Mouse (Mus musculus) fat pad, adult 2 months (tissue): Measurements from ENCODE around the gene Col1a2.

Source experiments
- DNase-seq: peaks from one replicate; pipeline ENCODE4 v3.0.0-alpha.2; 2011; ENCODE audit warnings: low read depth, low spot score; ENCODE audit errors: extremely low read depth

Gene Col1a2

DNA sequence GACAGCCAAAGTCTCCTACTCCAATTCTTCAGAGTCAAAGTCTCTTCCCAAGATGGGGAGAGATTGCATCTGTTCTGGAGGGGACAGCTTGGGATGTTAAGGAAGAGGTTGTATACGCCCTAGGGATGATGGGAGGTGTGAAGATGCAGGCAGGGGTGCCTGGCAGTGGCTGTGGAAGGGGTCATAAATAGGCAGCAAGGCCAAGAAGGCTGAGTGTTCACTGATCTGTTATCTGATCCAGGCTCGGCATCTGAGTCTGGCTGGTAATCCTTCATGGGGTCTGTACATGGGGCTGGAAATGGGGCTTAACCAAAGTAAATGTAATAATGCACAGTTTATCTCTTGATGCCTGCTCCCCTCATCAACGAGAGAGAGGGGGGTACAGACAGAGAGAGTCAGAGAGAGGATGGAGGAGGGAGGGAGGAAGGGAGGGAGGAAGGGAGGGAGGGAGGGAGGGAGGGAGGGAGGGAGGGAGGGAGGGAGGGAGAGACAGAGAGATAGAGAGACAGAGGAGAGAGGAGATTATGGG is at the start of gene Col1a2:
Col1a2 (plus strand) TSS at position 212 of the 529 bp plus-strand sequence.
- DNase-seq = no peak

DNA sequence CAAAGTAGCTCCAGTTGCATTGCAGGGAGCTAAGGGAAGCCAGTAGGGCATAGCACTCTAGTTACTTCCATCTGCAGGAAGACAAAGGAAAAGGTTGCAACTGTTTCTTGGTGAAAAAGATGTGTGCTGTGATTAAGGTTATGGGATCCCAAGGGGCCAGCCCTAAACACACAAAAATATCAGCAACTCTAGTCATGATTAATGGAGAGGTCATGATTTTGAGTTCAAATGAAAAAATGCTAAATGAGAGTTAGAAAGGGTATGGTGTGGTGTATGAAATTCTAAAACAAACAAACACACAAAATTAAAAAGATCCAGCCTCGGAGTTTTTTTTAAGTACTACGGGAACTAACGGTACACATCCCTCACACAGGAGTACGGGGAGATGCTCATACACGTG is 49.1 kb upstream of the Col1a2 start:
- no peak for DNase-seq

DNA sequence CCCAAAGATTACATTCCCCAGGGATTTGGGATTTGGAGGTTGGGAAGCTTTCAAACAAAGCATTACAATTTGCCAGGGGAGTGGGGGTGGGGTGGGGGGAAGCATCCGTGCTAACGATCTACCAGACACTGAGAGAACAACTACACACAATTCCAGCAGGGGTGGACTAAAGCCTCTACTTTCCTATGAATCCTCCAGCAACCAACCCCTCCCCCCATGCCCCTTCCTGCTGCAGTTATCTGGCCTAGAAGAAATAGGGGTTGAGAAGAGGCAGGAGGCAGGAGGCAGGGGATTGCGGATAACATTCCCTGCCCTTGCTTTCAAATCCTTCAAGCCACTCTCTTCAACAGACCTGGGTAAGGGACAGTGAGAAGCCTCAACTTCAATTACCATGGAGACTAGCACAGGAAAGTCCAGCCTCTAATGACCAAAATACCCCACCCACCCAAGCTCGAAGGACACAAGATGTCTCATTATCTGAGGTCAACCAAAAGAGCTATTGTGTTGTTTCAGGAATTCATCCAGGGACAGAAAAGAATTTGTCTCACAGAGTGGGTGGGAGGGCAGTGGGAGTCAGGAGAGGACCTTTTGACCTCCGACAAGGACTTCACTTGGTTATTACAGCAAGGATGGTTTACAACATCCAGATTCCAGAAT is 48.5 kb upstream of the Col1a2 start:
- no peak for DNase-seq

DNA sequence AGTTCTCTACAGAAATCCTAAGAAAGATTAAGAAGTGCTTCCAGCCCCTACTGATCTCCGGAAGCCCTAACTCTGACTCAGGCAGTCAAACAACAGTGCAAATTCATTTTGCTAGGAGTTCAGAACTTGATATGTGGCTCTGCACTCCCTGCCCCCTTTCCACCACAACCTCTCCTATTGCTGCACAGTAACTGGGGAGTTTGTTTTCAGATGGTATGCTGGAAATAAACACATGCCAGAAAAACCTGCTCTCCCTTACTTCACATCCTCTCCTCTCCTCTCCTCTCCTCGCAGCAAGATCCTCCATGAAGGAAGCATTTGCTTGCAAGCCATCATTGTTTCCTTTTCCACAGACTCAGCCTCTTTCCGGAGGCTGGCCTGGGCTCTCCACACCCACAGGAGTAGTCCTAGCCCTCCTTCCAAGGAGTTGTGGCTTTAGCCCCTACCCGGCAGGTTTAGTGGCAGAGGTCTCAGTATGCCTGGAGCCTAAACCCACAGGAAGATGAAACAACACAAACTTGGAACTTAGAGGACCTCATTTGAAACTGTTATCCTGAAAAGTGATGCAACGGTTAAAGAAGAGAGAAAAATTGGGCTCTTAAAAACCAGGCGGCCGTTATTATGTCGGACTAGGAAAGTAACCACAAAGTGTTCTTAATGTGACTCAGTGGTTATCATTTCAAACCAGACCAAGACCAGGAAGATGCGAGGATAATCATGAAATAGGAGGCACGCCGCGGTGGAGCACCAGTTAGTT is 47.7 kb upstream of the Col1a2 start:
- DNase-seq = no peak

DNA sequence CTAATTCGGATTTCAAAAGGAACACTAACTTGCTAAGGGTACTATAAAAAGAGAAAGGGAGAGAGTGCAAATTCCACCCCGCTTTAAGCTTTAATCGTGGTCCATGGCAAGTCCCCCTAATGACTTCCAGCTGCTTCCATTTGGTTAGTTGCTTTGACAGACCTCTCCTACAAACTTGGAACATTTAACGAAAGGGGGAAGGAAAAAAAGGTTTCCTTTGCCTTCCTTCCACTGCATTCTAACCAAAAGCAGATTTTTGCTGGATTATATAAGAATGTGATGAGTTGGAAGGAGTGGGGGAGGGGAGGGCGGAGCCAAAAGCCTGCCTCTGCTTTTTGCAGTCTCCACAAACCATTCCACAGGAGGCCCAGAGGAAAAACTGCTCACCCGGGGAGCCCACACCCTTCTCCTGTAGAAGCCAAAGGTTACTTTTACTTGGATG is 47.0 kb upstream of the Col1a2 start:
- no peak for DNase-seq

DNA sequence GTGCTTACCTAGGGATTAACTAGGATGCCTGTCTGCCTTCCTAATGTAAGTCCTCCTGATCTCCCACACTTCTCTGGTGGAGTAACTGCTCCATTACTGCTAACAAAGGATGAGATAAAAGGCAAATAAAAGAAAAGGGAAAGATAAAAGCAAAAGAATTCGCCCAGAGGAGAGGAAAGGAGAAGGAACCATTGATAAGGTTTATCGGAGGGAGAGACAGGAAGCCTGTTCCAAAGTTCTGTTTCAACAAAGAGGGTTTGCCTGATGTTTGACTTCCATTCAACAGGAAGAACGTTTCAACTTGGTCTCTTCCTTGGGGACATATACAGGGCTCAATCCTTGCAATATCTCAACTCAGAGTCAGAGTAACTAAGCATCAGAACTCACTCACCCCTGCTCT is 39.3 kb upstream of the Col1a2 start:
- DNase-seq = no peak

DNA sequence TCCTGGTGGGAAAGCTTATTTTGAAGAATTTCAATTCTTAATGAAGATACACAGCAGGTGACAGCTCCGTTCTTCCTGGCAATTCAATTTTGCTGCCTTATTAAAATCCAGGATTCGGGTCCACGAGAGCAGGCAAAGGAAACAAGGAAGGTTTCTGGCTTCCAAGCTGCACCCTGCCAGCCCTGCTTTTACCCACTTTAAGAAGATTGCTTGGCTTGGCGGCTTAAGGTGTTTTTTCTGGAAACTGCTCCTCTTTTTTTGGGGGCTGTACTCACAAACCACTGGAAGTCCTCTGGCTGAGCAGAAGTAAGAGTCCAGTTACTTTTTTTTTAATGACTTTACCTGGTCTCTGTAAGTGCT is 21.1 kb upstream of the Col1a2 start:
- no peak for DNase-seq

DNA sequence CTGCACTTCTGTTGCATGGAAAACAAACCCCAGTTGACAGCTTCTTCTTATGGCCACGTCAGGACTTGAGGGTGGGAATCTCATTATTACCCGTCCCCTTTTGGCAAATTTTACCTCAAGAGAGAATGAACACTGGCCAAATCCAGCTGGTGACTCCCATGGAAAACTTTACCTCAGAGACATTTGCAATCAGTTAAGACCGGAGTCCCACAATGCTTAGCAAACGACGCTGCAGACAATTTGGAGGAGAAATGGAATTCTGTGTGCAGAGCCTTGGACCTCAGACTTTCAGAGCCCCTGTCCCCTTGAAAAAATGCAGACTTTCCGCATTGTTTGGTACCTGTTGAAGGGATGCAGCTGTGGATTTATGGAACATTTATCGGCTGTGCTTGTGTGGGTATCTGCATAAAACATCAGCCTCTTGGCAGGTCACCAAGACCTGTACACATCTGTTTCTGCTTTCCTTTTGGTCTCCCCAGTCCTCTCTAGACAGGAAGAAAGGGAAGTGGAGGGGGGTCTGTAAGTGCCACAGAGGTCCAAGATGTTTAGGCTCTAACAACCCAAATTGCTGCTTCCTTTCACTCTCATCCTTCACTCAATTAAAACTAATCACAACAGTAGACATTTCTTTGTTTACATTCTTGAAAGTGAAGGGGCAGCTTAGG is 20.5 kb upstream of the Col1a2 start:
- no peak for DNase-seq

DNA sequence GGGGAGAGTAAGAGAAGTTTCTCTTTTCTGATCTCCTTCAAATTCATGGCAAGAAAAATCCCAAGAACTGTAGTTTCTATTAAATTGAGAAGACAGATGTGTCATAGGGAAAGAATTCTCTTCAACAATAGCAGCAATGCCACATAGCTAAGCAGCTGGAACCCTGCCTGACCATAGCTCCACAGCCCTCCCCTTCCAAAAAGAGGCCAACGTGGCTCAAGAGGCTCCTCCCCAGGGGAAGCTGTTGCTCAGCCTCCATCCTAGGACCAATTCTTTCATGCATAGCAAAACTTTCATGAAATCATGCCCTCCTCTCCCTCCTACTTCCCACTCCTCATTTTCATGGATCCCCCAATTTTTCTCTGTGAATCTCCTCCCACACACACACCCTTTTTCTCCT is 16.3 kb upstream of the Col1a2 start:
- DNase-seq = no peak

DNA sequence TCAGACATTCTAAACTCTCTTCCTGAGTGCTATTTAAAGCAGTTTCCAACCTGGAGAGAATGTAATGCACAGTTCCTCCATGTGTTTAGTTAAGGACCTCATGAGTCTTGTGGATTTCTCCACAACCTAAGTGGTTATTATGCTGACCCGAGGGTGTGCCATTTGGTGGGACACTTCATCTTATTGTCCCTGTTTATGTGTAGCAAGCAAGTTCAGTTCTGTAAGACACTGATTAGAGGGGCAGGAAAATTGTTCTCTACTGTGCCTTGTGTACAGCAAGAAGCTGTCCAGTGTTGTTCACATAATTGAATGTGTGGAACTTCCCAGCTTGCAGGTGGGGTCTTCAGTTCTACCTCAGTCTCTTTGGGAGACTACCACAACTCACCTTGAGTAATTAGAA is 15.6 kb upstream of the Col1a2 start:
- DNase-seq = no peak

DNA sequence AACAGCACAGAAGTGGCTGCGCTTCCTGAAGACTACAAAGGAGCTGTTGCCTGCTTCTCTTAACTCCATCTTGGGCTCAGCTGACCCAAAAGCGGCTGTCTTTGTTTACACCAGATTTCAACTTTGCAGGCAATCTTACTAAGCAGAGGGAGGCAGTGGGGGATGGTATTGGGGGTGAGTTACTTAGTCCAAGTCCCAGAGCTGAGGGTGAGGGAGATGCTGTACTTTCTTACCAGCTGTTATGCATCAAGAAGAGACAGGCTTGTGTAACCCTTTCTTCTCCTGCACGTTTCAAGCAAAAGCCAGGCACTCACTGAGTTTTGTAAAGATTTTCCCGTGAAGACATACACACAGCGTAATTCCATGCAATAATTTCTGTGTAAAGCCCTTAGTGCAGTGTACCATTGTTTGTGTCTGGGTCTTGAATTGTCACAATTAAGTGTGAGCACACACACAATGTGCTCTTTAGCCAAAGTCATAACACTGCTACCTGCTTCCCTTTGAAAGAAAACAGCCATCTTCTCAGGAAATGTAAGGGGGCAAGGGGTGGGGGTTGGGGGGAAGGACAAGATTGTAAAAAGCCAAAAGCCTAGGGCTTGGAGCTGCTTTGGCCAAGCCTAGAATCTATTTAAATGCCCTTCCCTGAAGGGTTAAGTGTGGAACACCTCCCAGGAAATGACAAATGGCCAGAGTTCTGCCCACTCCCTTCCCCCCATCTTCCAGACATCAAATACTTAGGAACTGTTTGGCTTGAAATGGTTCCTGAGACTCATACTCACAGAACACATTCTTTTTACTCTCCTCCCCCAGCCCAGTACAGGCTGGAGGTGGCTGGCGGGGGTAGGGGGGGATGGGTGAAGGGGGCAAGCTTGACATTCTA is 15.0 kb upstream of the Col1a2 start:
- DNase-seq = no peak

DNA sequence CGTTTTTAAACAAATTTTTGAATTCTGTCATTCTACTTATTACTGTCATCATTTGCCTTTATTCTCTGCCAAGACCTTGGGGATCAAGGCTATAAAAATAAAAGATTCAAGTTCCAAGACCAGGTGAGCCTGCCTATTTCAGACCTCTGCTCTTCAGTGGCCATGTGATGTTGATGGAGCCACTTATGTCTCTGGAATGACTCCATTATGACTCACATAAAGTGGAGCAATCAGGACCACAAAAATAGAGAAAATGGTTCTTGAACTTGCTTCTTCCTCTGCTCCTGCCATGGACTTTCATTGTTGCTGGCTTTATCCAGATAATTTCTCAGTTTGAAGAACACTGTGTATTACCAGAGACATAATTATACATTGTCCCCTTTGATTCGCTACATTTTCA is 10.9 kb upstream of the Col1a2 start:
- no peak for DNase-seq

DNA sequence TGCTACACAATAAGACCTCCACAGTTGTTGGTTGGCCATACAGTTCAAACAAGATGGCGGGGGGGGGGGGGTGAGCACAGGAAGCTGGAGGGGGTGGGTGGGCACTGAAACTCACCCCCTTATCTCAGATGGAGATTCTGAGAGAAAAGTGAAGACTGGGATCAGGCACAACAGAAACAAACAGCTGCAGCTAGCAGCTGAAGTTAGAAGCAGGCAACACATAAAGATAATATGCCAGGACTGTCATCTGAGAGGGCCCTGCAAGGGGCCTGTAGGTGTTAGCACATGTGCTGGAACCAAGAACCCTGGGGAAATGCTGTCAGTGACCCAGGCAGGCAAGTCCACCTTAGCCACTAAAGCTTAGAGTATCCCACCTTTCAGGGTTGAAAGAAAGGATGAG is 8.2 kb upstream of the Col1a2 start:
- no peak for DNase-seq

DNA sequence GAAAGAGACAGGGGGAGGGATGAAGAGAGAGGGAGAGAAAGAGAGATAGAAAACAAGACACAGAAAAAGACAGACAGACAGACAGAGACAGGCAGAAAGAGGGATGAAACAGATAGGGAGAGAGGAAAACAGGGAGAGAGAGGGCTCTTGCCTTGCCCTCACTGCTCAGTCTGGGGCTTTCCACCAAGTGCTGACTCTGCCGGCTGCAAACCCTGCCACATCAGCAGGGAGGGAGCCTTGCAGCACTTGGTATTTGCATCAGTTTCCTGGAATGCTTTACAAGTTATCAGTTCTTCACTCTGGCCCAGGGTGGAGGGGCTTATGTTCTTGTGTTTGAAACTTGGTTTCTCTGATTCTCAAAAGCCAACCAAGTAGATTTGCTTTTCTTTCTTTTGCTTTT is 1.5 kb upstream of the Col1a2 start:
- no peak for DNase-seq

DNA sequence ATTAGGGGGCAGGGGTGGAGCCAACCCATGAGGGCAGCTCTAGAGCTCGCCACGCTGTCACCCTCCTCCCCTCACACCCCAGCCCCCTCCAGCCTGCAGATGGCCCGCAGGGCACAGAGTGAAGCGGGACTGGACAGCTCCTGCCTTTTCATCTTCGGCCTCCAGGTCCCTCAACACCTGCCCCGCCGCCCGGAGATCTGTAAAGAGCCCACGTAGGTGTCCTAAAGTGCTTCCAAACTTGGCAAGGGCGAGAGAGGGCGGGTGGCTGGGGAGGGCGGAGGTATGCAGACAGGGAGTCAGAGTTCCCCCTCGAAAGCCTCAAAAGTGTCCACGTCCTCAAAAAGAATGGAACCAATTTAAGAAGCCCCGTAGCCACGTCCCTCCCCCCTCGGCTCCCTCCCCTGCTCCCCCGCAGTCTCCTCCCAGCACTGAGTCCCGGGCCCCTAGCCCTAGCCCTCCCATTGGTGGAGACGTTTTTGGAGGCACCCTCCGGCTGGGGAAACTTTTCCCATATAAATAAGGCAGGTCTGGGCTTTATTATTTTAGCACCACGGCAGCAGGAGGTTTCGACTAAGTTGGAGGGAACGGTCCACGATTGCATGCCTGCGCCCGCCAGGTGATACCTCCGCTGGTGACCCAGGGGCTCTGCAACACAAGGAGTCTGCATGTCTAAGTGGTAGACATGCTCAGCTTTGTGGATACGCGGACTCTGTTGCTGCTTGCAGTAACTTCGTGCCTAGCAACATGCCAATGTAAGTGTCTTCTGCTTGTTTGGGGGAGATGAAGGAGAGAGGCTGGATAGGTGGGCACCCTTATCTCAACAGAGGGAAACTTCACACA is 764 bp downstream of the Col1a2 start:
- no peak for DNase-seq

DNA sequence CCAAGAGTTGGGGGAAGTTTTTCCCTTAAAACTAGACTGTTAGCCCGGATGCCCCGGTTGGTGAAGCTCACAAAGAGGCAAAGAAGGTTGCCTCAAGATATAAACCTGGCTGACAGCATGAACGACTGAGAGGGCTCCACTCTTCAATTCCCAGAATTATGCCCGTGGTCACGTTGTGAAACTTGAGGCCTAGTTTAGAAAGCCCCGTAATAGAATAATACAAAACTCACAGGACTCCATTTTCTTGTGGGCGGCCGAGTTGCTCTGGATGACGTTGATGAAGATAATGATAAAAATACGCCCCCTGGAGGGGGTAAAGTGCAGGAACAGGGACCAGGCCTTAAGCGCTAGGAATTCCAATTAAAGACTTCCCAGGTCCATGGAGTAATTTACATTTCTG is 1.5 kb downstream of the Col1a2 start:
- no peak for DNase-seq

DNA sequence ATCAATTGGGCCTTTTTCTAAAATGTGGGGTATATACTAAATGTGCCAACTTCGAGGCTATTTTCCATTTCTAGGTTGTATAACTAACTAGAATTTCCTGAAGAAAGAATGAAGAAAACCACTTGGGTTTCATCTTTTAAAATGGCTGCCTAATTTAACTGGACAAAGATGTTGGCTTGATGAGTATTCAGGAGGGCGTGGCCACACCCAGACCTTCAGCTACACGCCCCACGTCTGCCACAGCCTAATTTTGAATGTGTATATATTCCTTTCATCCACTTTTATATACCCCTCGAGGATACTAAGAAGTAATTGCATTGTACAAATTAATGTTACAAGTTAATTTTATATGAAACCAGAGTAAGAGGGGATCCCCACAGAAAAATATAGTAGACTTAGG is 2.2 kb downstream of the Col1a2 start:
- no peak for DNase-seq

DNA sequence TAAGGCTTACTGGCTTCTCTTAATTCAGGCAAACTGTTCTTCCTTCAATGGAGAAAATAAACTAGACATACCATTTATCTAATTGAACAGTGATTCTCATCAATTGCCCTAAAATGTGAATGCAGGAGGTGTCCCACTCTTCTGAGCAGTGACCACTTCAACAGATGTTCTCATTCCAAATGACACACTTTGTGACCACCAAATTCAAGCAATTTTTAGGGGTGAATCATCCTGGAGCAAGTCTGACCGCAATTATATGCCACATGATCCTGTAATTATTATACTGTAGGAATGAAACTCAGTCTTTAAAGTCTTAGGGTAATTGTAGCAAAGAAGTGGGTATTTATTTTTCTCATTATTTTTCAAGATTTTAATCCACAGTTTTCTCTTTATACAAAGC is 2.7 kb downstream of the Col1a2 start:
- DNase-seq = no peak

DNA sequence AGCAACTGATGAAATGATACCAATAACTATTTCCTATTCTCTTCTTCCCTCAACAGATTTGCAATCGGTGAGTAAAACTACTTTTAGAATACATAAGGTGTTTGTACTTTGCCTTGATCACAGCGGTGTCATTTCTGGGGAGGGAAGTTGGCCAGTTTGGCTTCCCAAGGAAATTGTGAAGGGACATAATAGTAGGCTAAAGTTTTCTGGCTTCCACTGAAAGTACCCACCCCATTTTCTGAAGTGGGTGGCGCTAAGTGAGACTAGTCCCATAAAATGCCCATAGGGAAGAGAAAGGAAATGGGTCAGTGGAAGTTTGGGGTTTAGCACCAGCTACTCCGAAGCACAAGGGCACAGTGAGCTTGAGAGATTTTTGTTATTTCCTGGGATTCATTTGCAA is 3.7 kb downstream of the Col1a2 start:
- no peak for DNase-seq

DNA sequence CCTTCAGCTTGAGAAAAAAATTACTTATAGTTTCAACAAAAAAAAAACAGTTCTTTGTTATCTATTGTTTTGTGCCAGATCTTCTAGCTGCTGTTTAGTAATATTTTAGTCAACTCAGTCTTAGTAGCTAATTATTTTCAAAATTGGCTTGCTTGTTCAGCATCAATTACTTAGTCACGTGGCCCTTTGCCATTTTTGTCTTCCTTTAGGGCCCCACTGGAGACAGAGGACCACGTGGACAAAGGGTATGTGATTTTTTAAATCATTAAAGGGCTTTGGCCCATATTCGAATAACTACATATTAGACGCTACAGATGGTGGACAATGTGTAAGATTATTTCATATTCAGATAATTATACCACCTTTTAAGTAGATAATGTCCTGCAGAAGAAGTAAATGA is 4.8 kb downstream of the Col1a2 start:
- DNase-seq = no peak
